Mouse (Mus musculus): Measurements from ENCODE around the gene Cox8b. TPM values are rescaled to one million over a fixed set of nuclear protein-coding genes. Genes with fewer than 3 reads are reported as not detected.
A peak's percentile ranks its signal among the peaks of the same experiment; 100 is the strongest.

Gene Cox8b
- polyA plus RNA-seq, 1 experiment from 2014 or later: 13.1 TPM

DNA sequence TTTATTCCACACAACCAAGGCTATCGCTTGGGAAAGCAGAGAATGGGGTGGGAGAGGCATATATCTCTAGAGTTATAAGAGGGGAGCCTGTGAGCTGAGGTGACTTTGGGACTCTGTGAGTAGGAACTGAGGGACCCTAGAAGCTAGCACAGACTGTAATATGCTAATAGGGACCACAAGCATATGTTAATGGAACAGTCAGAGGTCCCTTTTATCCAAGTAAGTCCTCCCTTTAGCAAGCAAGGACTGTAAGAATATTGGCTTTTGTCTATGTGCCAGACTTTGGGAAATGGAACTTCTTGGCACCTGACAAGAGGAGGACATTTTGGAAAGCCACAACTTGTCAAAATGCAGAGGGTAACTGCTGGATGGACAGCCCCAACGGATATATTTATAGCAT lies 38.6 kb upstream of the Cox8b start:
- H3K27me3 ChIP-seq (replicated peaks; ENCODE audit: insufficient read depth, low read length): no peaks in the 10 kb centered on the region; the same call in 1 of the 2 replicates
- H3K4me3 ChIP-seq (ENCODE audit: low read depth, low read length): no peak overlapping the region
- H3K9me3 ChIP-seq (ENCODE audit: low read length): no peaks in the 10 kb centered on the region
- H3K4me2 ChIP-seq (replicated peaks; ENCODE audit: low read depth, low read length): no peak overlapping the region
- TF ChIP-seq CTCF (IDR thresholded peaks at IDR 0.05) (no peak), EP300 (IDR thresholded peaks at IDR 0.05) (no peak)
- 29% methylated on average over 2 of the region's 2 CpGs for WGBS
- no peaks in the 10 kb centered on the region for H3K36me3 ChIP-seq (ENCODE audit: insufficient read depth, low read length)
- ATAC-seq (no peak), DNase-seq (ENCODE audit: low spot score) (peak; percentile 19)
- peak overlapping the region; percentile 34 for H3K27ac ChIP-seq (ENCODE audit: low read length)
- H3K4me1 ChIP-seq (ENCODE audit: insufficient read depth, low read depth, low read length): peaks cover 13% of the 10 kb centered on the region; the same call in 1 of the 2 replicates
- H3K9ac ChIP-seq (replicated peaks; ENCODE audit: low read depth): no peak overlapping the region

DNA sequence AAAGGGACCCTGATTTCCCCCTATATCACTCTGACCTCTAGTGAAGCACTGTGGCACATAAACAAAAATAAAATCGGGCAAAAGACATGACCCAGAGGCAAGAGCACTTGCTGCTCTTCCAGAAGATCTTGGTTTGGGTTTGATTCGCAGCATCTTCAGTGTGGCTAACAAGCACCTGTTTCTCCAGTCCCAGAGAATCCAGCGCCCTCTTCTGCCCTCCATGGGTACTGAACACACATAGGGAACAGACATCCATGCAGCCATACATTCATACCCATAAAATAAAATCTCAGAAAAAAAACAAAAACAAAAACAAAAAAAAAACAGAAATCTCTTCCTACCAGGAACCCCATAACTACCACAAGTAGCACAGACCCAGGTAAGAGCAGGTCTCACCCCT lies 38.2 kb upstream of the Cox8b start:
- TF ChIP-seq EP300 (IDR thresholded peaks at IDR 0.05) (no peak), CTCF (IDR thresholded peaks at IDR 0.05) (peak; percentile 58)
- Histone ChIP-seq H3K4me3 (ENCODE audit: low read depth, low read length) (no peak overlapping the region), H3K9me3 (ENCODE audit: low read length) (no peaks in the 10 kb centered on the region), H3K4me1 (ENCODE audit: insufficient read depth, low read depth, low read length) (peaks cover 12% of the 10 kb centered on the region; the same call in 1 of the 2 replicates), H3K36me3 (ENCODE audit: insufficient read depth, low read length) (no peaks in the 10 kb centered on the region), H3K9ac (replicated peaks; ENCODE audit: low read depth) (no peak overlapping the region), H3K4me2 (replicated peaks; ENCODE audit: low read depth, low read length) (no peak overlapping the region), H3K27me3 (replicated peaks; ENCODE audit: insufficient read depth, low read length) (no peaks in the 10 kb centered on the region; the same call in 1 of the 2 replicates), H3K27ac (ENCODE audit: low read length) (no peak overlapping the region)
- WGBS: 42% methylated on average over 3 of the region's 3 CpGs
- DNase-seq (ENCODE audit: low spot score): no peak
- ATAC-seq: no peak

DNA sequence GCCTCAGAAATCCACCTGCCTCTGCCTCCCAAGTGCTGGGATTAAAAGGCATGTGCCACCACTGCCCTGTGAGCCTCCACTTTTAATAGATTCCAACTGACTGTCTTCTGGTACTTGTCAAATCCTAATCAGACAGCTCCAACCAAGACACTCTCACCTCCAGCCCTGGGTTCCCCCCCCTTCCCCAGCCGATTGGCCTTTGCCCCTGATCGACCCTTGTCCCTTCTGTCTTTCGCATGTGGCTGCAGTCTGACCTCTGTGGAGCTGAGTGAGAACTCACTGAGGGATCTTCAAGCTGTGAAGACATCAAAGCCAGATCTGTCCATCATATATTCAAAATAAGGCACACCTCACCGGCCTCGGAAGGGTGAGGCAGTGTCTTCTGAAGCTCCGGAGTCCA lies 26.9 kb upstream of the Cox8b start:
- H3K27me3 ChIP-seq (replicated peaks; ENCODE audit: insufficient read depth, low read length): peaks cover 28% of the 10 kb centered on the region
- no peak overlapping the region for H3K4me2 ChIP-seq (replicated peaks; ENCODE audit: low read depth, low read length)
- TF ChIP-seq CTCF (IDR thresholded peaks at IDR 0.05) (no peak), EP300 (IDR thresholded peaks at IDR 0.05) (no peak)
- ATAC-seq: no peak
- no peak overlapping the region for H3K4me3 ChIP-seq (ENCODE audit: low read depth, low read length)
- WGBS: 74% methylated on average over 6 of the region's 6 CpGs
- H3K9me3 ChIP-seq (ENCODE audit: low read length): no peaks in the 10 kb centered on the region
- H3K36me3 ChIP-seq (ENCODE audit: insufficient read depth, low read length): no peaks in the 10 kb centered on the region
- DNase-seq (ENCODE audit: low spot score): no peak
- H3K4me1 ChIP-seq (ENCODE audit: insufficient read depth, low read depth, low read length): peaks cover 9% of the 10 kb centered on the region; the same call in 1 of the 2 replicates
- H3K9ac ChIP-seq (replicated peaks; ENCODE audit: low read depth): no peak overlapping the region
- no peak overlapping the region for H3K27ac ChIP-seq (ENCODE audit: low read length)

DNA sequence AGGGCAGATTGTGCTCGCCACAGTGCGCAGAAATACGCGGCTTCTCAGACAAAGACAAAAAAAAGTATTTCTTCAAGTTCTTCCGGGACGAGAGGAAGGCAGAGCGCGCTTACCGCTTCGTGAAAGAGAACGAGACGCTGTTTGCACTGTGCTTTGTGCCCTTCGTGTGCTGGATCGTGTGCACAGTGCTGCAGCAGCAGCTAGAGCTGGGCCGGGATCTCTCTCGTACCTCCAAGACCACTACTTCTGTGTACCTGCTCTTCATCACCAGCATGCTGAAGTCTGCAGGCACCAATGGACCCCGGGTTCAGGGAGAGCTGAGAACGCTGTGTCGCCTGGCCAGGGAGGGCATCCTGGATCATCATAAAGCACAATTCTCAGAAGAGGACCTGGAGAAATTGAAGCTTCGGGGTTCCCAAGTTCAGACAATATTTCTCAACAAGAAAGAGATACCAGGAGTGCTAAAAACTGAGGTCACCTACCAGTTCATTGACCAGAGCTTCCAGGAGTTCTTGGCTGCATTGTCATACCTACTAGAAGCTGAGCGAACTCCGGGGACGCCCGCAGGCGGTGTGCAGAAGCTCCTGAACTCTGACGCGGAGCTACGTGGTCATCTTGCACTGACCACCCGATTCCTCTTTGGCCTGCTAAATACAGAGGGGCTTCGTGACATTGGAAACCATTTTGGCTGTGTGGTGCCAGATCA lies 23.0 kb upstream of the Cox8b start:
- Histone ChIP-seq H3K36me3 (ENCODE audit: insufficient read depth, low read length) (no peaks in the 10 kb centered on the region), H3K9ac (replicated peaks; ENCODE audit: low read depth) (no peak overlapping the region), H3K4me2 (replicated peaks; ENCODE audit: low read depth, low read length) (peak overlapping the region; percentile 46), H3K27ac (ENCODE audit: low read length) (no peak overlapping the region), H3K9me3 (ENCODE audit: low read length) (no peaks in the 10 kb centered on the region), H3K4me1 (ENCODE audit: insufficient read depth, low read depth, low read length) (peaks cover 10% of the 10 kb centered on the region; the same call in 1 of the 2 replicates), H3K27me3 (replicated peaks; ENCODE audit: insufficient read depth, low read length) (peaks cover 55% of the 10 kb centered on the region), H3K4me3 (ENCODE audit: low read depth, low read length) (peak overlapping the region; percentile 24; the same call in 1 of the 2 replicates)
- WGBS: 21% methylated on average over 30 of the region's 30 CpGs
- ATAC-seq: no peak
- no peak for DNase-seq (ENCODE audit: low spot score)
- no peak for TF ChIP-seq CTCF (IDR thresholded peaks at IDR 0.05)
- no peak for TF ChIP-seq EP300 (IDR thresholded peaks at IDR 0.05)

DNA sequence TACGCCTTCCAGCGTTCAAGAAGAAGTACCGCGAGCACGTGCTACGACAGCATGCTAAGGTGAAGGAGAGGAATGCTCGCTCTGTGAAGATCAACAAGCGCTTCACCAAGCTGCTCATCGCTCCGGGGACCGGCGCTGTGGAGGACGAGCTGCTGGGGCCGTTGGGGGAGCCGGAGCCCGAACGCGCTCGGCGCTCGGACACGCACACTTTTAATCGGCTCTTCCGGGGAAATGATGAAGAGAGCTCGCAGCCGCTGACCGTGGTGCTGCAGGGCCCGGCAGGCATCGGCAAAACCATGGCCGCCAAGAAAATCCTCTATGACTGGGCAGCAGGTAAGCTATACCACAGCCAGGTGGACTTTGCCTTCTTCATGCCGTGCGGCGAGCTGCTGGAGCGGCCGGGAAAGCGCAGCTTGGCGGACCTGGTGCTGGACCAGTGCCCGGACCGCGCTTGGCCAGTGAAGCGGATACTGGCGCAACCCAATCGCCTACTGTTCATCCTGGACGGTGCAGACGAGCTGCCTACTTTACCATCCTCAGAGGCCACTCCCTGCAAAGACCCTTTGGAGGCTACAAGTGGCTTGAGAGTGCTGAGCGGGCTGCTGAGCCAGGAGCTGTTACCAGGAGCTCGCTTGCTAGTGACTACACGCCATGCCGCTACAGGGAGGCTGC lies 22.3 kb upstream of the Cox8b start:
- Histone ChIP-seq H3K4me1 (ENCODE audit: insufficient read depth, low read depth, low read length) (peaks cover 10% of the 10 kb centered on the region; the same call in 1 of the 2 replicates), H3K4me3 (ENCODE audit: low read depth, low read length) (peak overlapping the region; percentile 24), H3K9ac (replicated peaks; ENCODE audit: low read depth) (no peak overlapping the region), H3K27ac (ENCODE audit: low read length) (no peak overlapping the region), H3K9me3 (ENCODE audit: low read length) (no peaks in the 10 kb centered on the region), H3K27me3 (replicated peaks; ENCODE audit: insufficient read depth, low read length) (peaks cover 55% of the 10 kb centered on the region), H3K36me3 (ENCODE audit: insufficient read depth, low read length) (no peaks in the 10 kb centered on the region), H3K4me2 (replicated peaks; ENCODE audit: low read depth, low read length) (peak overlapping the region; percentile 46)
- TF ChIP-seq CTCF (IDR thresholded peaks at IDR 0.05) (no peak), EP300 (IDR thresholded peaks at IDR 0.05) (no peak)
- DNase-seq (ENCODE audit: low spot score) (peak; percentile 26), ATAC-seq (0 out of 2 replicates have a peak, but pooled peaks have one; percentile 16)
- WGBS: under 1% methylated on average over 49 of the region's 49 CpGs

DNA sequence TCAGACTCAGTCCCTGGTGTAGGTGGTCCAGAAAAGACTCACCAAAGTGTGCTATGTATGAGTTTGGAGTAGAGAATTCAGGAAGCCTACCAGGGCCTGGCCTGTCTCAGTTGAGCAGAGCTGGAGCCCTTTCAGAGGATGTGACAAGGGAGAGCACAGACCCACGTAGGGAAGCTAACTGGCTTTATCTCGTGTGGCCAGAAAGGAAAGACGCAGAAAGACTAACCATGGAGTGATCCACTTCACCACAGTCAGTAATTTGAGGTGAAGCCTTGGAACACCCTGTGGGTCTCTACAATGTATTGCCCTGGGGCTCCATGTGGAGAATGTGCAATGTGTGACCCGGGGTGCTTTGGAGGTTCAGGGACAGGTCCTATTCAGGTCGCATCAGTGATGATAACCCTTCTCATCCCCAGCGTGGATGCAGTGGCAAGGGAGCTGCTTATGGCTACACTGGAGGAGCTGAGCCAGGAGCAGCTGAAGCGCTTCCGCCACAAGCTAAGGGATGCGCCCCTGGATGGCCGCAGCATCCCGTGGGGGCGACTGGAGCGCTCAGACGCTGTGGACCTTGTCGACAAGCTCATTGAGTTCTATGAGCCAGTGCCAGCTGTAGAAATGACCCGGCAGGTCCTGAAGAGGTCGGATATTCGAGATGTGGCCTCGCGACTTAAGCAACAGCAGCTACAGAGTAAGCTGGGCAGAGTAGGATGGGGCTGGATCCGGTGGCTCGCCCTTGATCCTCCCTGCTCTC lies 21.2 kb upstream of the Cox8b start:
- TF ChIP-seq CTCF (IDR thresholded peaks at IDR 0.05): no peak
- TF ChIP-seq EP300 (IDR thresholded peaks at IDR 0.05): no peak
- Histone ChIP-seq H3K9me3 (ENCODE audit: low read length) (no peaks in the 10 kb centered on the region), H3K36me3 (ENCODE audit: insufficient read depth, low read length) (no peaks in the 10 kb centered on the region), H3K4me3 (ENCODE audit: low read depth, low read length) (no peak overlapping the region), H3K9ac (replicated peaks; ENCODE audit: low read depth) (no peak overlapping the region), H3K27me3 (replicated peaks; ENCODE audit: insufficient read depth, low read length) (peaks cover 55% of the 10 kb centered on the region), H3K27ac (ENCODE audit: low read length) (no peak overlapping the region), H3K4me2 (replicated peaks; ENCODE audit: low read depth, low read length) (no peak overlapping the region), H3K4me1 (ENCODE audit: insufficient read depth, low read depth, low read length) (peaks cover 10% of the 10 kb centered on the region; the same call in 1 of the 2 replicates)
- no peak for ATAC-seq
- DNase-seq (ENCODE audit: low spot score): no peak
- WGBS: 30% methylated on average over 22 of the region's 22 CpGs
